Mouse (Mus musculus): ENCODE measurements around the gene Chn1. TPM values are rescaled to one million over a fixed set of nuclear protein-coding genes. Genes with fewer than 3 reads are reported as not detected.
A peak's percentile ranks its signal among the peaks of the same experiment; 100 is the strongest.

Chn1 gene
- total RNA-seq, 2 experiments from 2014 or later = 262 to 289 TPM

DNA sequence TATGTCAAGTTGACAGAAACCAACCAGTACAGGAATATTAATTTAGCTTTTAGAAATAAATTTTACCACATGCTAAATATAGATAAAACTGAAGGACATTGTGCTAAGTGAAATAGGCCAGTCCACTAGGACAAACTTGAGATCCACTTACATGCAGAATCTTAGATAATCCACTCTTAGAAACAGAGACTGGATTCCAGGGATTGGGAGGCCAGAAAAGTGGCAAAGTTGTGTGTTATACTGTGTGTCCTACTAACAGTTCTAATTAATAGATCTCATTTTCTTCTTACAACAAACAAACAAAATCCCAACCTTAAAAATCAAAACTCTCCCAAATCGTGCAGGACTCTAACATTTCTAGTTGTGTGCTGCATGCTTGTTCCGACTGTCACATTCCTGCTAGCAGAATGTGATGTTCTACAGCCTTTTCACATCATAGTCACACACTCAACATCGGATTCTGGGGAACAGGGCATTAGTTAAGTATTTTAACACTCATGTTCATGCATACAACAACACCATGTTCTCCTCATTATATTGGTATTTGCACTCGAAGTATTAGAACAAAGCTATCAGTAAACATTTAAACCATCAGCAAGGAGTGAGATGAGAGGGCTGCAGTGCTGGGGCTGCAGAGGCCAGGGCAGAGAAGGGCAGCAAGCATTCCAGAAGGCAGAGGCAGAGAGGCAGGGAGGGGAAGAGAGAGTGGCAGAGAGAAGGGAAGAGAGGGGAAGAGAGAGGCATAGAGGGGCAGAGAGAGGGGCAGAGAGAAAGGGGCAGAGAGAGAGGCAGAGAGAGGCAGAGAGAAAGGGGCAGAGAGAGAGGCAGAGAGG, 120.9 kb downstream of the Chn1 start:
- no peak for DNase-seq
- intact Hi-C loops (cut with DNase I) = loop anchor here (5.0 kb wide), 1 partner anchor 37 kb away; no protein-coding TSS in a partner anchor

DNA sequence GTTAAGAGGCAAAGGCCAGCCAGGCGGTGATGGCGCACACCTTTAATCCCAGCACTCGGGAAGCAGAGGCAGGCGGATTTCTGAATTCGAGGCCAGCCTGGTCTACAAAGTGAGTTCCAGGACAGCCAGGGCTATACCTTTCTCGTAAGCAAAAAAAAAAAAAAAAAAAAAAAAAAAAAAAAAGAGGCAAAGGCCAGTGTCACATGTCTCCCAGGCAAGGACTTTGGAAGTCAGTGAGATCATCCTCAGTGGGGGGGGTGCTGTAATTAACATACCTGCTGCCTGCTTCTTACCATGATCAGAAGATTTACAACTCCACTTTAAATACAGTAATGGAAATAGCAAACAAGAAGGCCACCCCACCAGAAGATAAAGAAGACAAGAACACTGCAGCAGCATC, 137.5 kb downstream of the Chn1 start:
- DNase-seq = no peak
- intact Hi-C loops (cut with DNase I) = no loop called here

DNA sequence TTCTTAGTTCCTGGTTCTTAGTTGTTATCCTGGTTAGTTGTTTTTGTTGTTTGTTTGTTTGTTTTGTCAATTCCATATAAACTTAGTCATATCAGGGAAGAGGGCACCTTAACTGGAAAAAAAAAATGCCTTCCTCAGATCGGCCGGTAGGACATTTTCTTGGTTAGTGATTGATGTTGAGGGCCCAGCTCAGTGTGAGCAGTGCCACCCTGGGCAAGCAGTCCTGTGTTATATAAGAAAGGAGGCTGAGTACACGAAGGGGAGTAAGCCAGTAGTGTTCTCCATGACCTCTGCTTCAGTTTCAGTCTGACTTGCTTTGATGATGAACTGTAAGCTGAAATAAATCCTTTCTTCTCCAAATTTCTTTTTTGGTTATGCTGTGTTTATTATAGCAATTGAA, 138.8 kb downstream of the Chn1 start:
- no peak for DNase-seq
- intact Hi-C loops (cut with DNase I) = no loop called here

DNA sequence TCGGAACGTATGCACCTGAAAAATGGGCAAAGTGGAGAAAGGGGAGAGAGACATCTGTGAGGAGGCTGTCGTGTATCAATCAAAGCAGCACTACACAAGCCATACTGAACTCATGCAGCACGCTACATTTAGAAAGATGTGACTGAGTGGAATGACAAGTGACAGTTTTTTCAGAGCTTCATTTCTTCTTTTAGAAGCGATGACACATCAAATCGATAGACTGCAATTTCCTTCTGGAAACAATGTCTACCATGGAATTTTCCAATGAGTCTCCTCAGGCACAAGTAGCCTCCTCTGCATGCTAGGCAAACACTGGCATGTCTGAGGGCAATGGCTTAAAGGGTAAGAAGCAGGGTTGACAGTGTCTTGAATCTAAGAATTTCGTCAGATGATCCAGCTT, 143.3 kb downstream of the Chn1 start:
- intact Hi-C loops (cut with DNase I) = no loop called here
- no peak for DNase-seq

DNA sequence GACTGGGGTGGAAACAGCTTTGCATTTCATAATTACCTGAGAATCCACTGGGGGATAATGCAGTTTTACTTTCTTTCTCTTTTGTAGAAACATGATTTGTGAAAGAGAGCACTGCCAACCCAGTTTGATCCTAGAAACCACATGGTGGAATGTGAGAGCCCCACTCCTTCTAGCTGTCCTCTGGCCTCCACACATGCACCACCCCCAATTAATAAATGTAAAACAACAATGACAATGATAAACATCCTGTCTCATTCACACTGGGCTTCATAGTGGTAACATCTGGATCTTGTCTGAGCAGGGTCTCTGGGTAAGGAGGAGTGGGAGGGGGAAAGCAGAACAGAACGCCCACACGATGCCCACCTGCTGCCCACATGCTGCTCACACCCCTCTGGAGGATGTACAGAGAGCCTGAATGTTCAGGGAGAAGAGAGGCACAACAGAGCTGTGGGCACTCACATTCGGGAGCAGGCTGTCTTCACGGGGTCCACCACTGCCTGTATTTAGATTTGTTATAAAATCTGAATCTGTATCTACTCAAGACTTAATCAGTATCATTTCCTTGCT, 156.6 kb downstream of the Chn1 start:
- DNase-seq = no peak
- intact Hi-C loops (cut with DNase I) = loop anchor here (5.0 kb wide), 1 partner anchor 34 kb away; no protein-coding TSS in a partner anchor

DNA sequence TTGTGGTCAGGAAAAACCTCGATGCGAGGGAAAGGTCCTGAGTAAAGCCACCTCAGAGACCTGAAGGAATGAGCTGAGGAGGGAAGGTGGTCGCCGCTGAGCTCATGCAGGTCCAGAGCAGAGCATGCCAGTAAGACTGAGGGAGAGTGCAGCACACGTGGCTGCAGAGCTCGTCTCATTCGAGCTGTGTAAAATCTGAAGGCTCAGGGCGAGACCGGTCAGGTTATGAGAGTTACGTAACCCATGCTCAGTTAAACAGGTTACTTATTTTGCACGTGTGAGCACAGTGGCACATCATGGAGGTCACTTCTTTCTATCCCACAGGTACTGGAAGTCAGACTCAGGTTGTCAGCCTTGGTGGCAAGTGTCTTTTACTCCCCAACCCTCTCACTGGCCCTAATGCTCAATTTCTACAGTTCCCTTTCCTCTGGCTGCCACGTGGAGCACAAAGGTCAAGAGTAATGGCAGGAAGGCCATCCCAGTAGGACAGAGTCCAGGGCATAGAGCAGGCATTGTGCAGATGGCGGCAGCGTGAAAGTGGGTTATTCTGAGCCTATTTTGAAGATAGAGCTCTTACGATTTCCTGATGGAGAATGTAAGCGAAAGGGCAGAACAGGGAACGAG, 158.6 kb downstream of the Chn1 start:
- intact Hi-C loops (cut with DNase I) = loop anchor here (5.0 kb wide), 1 partner anchor 36 kb away; no protein-coding TSS in a partner anchor

DNA sequence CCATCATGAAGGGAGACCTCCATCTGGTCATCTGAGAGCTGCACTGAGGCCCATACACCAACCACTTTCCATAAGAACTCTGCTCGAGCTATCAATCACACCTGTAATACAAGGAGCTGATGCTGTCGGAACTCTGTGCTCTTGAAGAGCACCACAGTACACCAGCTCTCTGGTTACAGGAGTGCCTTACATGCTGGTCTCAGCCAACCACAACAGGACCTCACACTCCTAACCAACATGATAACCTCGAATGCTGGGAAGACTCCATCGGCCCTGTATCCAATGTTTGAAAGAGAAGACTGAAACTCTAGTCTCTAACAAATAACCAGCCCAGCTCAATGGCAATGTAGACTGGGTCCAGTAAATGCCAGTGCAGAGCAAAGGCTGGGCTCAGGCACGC, 159.7 kb downstream of the Chn1 start:
- intact Hi-C loops (cut with DNase I) = loop anchor here (5.0 kb wide), 1 partner anchor 37 kb away; no protein-coding TSS in a partner anchor
- DNase-seq = no peak

More for the DNA sequence above, 158.6 kb downstream of the Chn1 start:
- no peak for DNase-seq

DNA sequence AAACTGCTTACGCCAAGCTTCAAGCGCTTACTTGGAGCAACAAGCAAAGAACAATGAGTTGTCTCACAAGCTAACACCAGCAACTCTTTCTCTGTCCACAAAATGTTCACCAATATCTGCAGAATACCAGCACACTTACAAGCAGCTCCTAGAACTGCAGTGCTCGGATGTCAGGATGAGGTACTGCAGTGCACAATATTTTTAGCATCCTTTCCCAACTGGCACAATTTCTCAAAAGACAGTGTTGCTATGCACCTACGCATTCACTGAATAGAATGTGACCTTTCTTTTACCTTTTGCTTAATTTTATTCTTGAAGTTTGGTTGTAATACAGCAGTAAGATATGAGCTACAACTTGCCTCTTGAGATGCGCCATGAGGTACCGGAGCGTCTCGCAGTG, 160.8 kb downstream of the Chn1 start:
- DNase-seq = no peak
- intact Hi-C loops (cut with DNase I) = no loop called here

DNA sequence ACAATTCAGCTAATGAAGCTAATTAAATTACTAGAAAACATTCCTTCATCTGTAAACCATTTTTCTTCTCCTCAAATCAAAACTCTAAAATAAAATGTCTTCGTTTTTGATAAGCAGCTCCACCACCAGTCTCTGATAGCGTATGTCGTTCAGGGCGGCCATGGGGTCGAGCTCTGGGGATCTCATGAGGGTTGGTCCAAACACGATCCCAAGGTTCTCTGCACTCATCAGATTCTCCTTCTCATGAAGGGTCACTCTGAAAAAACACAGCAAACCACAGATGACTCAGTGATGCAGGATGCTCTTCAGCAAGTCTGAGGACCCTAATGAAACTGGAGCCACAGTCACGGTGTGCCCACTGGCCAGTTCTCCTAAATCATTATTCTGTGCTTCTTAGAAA, 162.2 kb downstream of the Chn1 start:
- intact Hi-C loops (cut with DNase I) = no loop called here
- DNase-seq = no peak

DNA sequence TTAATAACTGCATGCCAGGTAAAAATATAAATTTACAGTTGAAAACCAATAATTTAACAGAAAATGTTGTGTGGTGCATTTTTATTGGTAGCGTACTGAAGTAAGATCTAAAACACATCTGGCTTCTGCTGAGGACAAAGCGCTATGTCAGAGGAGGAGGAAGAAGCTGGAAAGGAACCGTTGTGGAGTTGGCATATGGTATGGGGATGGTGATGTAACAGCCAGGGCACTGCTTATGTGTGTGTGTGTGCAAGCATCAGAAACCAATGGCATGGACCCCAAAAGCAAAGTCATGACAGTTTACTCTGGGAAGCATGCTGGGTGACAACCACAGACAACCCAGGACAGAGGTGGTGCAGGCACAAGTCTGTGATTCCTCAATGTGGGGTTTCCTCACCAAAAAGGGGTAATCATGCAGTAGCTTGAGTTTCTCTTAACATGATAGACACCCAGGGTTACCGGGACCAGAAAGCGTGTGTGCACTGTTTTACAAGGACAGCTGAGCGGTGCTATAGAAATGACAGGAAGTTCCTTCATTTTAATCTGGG, 162.7 kb downstream of the Chn1 start:
- intact Hi-C loops (cut with DNase I) = no loop called here
- DNase-seq = no peak

DNA sequence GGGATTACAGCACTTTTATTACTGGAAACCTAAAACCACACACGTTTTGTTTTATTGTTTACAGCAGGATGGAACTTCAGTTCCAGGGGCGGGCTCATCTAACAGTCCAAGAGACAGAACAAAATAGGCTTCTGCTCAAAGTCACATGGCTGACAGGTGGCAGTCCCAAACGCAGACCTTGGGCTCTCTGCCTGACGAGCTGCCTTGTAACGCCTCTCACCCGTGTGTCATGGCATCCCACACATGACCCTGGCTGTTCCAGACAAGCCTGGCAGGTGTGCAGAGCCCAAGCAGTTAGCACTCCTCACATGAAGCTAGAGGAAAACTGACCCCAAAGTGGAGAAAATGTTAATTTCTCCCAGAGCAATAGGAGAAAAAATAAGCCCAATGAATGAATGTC, 163.3 kb downstream of the Chn1 start:
- DNase-seq = no peak
- intact Hi-C loops (cut with DNase I) = no loop called here

DNA sequence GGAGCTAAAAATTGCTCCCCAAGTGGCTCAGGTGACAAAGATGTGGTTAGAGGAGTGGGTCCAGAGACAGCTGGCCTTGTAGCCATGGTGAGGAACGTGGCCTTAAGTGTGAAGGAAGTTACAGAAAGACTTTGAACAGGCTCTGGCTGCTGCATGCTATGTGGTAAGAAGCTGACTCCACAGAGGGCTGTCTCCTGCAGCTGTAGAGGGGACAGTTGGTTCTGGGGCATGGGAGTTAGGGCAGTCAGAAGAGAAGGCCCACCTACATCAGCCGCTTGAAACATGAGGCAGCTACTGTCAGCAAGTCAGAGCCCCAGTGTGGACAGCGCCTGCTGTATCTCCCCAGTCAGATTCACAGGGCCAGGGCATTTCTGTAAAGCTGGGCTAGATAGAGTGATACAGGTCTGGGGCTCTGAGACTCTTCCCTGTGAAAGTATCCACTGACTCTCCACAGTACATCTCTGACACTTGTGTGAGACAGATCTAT, 165.4 kb downstream of the Chn1 start:
- no peak for DNase-seq
- intact Hi-C loops (cut with DNase I) = no loop called here

DNA sequence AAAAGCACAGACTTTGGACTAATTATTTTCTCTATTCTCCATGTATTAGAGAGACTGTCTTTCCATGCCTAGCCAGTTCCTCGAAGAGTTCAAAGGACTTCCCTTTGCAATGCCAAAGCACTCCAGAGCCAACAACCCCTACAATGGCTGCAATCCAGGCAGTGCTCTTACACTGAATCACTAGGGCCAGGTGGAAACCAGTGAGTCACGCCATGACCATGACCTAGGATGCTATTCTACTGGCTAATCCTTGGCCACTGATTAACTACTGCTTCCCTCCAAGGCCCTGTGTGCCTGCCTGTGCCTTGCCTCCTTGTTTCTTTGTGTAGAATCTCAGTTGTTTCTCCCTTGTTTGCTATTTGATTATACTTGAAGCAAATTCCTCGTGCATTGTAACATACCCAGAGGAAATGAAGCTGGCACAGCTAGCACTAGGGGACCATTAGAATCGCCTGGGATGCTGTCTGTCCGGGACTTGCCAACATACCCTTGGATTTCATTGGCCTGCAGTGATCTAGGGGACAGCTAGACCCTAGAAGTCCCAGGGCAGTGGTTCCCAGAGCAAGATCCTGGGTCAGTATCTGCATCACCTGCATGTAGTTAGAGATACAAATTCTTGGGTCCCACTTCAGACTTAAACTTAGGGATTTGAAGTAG, 166.0 kb downstream of the Chn1 start:
- no peak for DNase-seq
- intact Hi-C loops (cut with DNase I) = no loop called here

DNA sequence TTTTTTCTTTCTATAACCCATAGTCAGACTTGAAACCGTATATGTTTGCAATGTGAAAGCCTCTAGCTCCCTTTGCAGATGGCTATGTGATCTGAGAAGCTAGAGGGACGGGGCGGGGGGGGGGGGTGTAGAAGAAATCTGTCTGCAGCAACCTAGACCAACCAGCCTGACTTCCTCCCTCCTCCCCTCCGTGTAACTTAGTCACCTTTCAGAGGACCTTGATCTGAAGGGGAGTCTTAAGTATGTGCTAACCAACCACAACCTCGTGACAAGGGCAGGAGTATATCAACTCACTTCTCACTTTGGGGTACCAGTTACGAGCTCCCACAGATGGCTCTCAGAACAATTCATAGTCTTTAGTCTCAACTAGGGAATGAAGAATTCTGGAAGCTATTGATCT, 166.8 kb downstream of the Chn1 start:
- DNase-seq = no peak
- intact Hi-C loops (cut with DNase I) = no loop called here

DNA sequence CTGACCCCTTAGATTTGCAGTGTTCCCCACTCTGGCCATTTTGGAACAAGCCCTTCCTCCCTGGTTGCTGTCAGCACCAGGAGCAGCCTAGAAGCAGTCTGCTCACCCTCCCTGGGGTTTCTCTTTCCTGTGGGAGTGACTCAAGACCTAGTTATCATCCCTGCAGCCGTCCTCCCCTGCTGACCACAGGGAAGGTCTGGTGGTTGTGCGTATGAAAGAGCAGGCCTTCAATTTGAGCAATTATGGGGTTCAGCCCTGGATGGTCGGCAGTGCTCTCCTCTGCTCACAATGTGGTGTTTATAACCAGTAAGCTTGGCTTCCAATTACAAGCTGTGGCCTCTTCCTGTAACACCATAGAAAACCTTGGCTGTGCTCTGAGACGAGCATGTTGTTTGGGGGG, 167.5 kb downstream of the Chn1 start:
- intact Hi-C loops (cut with DNase I) = no loop called here
- no peak for DNase-seq

DNA sequence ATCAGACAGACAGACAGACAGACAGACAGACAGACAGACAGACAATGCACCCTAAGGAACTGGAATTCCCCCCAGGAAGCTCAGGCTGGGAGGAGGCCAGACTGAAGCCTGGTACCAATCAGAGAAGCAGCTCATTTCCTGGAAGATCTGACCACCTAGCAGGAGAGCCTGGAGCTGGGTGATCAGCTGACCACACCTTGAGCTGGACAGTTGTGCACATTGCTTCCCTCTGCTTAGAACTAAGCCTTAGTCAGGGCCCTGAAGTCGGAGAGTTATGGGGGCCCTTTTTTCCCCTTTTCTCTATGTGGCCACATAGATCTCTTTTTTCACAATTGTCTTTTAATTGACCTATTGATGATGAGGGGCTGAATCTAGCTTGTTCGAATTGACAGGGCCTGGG, 168.0 kb downstream of the Chn1 start:
- no peak for DNase-seq
- intact Hi-C loops (cut with DNase I) = no loop called here

DNA sequence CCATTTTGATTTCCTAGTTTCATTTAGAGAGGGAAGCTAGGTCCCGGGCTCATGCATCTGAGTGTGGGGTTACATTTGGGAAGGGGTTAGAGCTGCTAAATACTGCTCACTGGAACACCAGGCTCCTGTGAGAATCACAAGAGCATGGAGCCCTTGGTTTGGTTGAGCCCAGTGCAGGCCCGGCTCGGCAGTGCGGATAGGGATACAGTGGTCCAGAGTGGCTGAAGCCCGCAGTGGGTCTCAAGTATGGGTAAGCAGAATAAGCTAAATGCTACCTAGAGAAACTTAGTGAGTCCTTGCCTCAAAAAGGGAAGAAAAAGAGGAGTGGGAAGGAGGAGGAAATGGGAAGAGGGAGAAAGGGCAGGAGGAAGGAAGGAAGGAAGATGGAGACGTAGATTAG, 168.5 kb downstream of the Chn1 start:
- intact Hi-C loops (cut with DNase I) = no loop called here
- DNase-seq = no peak

DNA sequence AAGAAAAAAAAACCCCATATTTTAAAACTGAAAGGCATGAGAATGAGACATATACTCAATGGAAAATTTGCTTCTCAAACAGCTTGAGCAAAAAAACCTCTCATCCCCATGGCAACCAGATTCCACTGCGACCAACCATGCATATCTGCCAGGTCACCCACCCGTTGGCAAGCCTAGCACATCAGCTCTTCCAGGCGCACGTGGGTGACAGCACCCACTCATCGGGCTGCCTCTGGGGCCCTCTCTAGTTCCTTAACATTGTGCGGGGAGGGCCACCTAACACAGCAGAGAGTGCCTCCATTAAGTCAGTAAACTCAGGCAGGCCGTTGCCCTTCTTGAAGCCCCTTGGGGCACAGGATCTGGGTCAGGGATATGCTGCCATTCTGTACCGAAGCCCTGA, 170.1 kb downstream of the Chn1 start:
- intact Hi-C loops (cut with DNase I) = no loop called here
- peak; percentile 31 for DNase-seq

DNA sequence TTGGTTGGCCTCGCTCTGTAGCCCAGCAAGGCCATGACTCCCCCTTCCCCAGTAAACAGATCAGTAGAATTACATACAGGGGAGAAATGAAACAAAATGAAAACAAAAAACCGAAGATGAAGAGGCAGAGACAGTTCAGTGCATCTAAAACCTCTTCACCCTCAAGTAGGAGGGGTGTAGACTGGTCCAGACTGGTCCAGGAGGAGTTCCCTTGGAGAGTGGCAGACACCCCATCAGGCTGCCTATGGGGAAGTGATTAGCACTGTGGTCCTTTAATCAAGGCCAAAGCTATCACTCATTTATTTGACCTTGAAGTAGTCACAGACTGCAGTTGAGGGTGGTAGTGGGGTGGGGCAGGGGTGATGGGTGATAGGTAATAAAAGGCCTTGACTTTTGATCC, 170.6 kb downstream of the Chn1 start:
- intact Hi-C loops (cut with DNase I) = no loop called here
- no peak for DNase-seq

DNA sequence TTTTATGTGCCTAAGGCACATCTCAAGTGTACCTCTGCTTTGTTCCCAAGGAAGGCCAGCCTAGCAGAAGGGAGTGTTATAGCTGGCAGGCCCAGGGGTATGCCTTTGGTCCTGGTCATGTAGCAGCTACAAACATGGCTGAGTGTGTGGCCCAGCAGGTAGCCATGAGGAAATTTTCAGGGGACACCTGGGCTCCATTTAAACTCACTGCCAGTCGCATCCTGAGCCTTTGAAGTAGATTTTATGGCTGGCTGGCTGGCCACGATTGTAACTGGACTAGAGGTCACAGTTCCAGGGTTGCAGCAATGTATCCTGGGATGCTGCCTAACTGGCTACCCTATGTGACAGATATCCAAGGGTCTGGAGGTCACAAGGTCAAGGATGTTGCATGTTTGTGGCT, 174.5 kb downstream of the Chn1 start:
- intact Hi-C loops (cut with DNase I) = no loop called here
- DNase-seq = no peak

DNA sequence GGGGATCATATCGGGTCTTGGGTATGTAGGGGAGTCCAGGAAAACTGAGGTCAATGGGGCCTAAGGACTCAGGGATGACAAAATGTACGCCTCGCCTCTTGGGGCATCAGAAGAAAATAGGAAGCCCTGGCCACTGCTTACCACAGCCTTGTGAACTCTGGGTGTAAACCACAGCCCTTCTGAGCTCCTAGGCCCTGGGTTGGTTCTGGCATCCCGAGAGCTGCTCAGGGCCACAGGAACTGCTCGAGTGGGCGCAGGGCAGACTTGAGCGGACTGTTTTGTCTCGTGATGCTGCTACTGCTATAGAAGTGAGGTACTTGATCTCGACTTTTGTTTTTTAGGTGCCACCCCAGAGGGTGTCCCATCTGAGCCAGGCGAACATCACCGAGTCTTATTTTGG, 177.4 kb downstream of the Chn1 start:
- intact Hi-C loops (cut with DNase I) = no loop called here
- DNase-seq = no peak

Measured in left cerebral cortex, postnatal 4 days (tissue).